Mouse (Mus musculus) ES-E14 (cell line): Measurements from ENCODE around the gene Lmntd2. TPM values are rescaled to one million over a fixed set of nuclear protein-coding genes. Genes with fewer than 3 reads are reported as not detected.

Experiments used
- DNase-seq: peaks from one replicate; pipeline ENCODE4 v3.0.0-alpha.2; 2013; ENCODE audit warnings: low read depth, low spot score
- H3K27ac ChIP-seq: 2 replicates; pipeline ENCODE4 v1.5.1; 2012; ENCODE audit warnings: low read depth, mild to moderate bottlenecking, low read length, moderate library complexity, mixed read lengths; ENCODE audit not compliant: poor library complexity, insufficient read depth, severe bottlenecking
- H3K36me3 ChIP-seq: 2 replicates; pipeline ENCODE4 v1.6.1; 2012; ENCODE audit warnings: mild to moderate bottlenecking, low read length, moderate library complexity, mixed read lengths; ENCODE audit not compliant: control insufficient read depth, poor library complexity, insufficient read depth, severe bottlenecking
- H3K4me1 ChIP-seq, 2 experiments: fragments of 150-350 bp in 1 of 2; sonication (generic) in 1 of 2; 2 replicates each; pipeline ENCODE4 v1.6.1; 2012; ENCODE audit warnings: low read length in 2 of 2, mild to moderate bottlenecking in 1 of 2, mixed read lengths in 1 of 2; ENCODE audit not compliant: control insufficient read depth in 2 of 2, insufficient read depth in 2 of 2, poor library complexity in 1 of 2
- H3K4me3 ChIP-seq, 2 experiments: fragments of 150-350 bp in 1 of 2; sonication (generic) in 1 of 2; 2 replicates each; pipeline ENCODE4 v1.5.1; 2012; ENCODE audit warnings: low read length in 2 of 2, low read depth in 1 of 2, mild to moderate bottlenecking in 1 of 2, mixed read lengths in 1 of 2; ENCODE audit not compliant: insufficient read depth in 1 of 2, poor library complexity in 1 of 2, severe bottlenecking in 1 of 2
- H3K9ac ChIP-seq: 2 replicates; pipeline ENCODE4 v1.6.1; 2012; ENCODE audit warnings: low read depth, mild to moderate bottlenecking, low read length, mixed read lengths; ENCODE audit not compliant: poor library complexity, insufficient read depth, severe bottlenecking
- H3K9me3 ChIP-seq: fragments of 150-350 bp; sonication (generic); 2 replicates; pipeline ENCODE4 v1.6.1; 2012; ENCODE audit warnings: low read depth, mild to moderate bottlenecking, low read length; ENCODE audit not compliant: control insufficient read depth, insufficient read depth
- CHD2 ChIP-seq: IDR thresholded peaks from 2 replicates; pipeline ENCODE4 v1.6.1; 2014; ENCODE audit warnings: mild to moderate bottlenecking, low read depth, low read length, inconsistent platforms
- HCFC1 ChIP-seq: IDR thresholded peaks from 2 replicates; pipeline ENCODE4 v1.6.1; 2012; ENCODE audit warnings: low read length, inconsistent platforms, borderline replicate concordance; ENCODE audit not compliant: insufficient read depth
- MAFK ChIP-seq: IDR thresholded peaks from 2 replicates; pipeline ENCODE4 v1.6.1; 2014; ENCODE audit warnings: mild to moderate bottlenecking, low read depth, low read length, inconsistent platforms; ENCODE audit not compliant: insufficient read depth
- ZC3H11A ChIP-seq: IDR thresholded peaks from 2 replicates; pipeline ENCODE4 v1.6.1; 2012; ENCODE audit warnings: low read depth, mild to moderate bottlenecking, inconsistent platforms, low read length, borderline replicate concordance
- ZNF384 ChIP-seq: IDR thresholded peaks from 2 replicates; pipeline ENCODE4 v1.6.1; 2012; ENCODE audit warnings: low read depth, low read length, inconsistent platforms
- in situ Hi-C, 2 experiments: fragments of 600-800 bp; cut with MboI; formaldehyde crosslinking; loops; one replicate each; pipeline ENCODE4 v1.15.1; 2025; ENCODE audit warnings: low sequenced_read_pairs in 2 of 2, inconsistent platforms in 1 of 2; ENCODE audit not compliant: unreplicated experiment in 2 of 2
- total RNA-seq: library from RNA; depleted of rRNA; stranded (reverse); fragments of 300-350 nt; gene quantifications from 2 replicates; pipeline ENCODE4 v1.2.3, GENCODE M21; 2012

The Lmntd2 gene
- total RNA-seq, 1 experiment, result 4.0 TPM

DNA sequence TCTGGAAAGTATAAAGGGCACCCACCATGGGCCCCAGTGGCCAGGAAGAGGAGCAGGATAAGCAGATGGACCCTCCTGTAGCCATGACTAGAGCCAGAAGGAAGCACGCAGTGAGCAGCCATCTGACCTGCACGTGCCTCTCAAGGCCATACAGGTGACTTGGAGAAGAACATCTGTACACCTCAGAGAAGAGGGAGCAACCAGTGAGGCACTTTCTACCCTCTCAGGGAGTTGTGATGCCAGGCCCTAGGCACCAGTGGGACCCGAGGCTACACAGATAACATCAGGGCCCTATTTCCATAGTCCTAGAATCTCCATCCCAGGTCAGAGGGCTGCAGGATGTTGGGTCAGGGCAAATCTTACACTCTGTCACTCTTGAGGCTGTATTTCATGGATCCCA lies 23.7 kb downstream of the Lmntd2 start:
- no peak for TF ChIP-seq ZC3H11A
- no peak for TF ChIP-seq MAFK
- no peak for TF ChIP-seq ZNF384
- no peak for TF ChIP-seq HCFC1
- Histone ChIP-seq H3K4me1 (peaks cover 0 to 17% of the 10 kb centered on the region in 2 experiments; a peak in 1 of 4 replicates), H3K27ac (no peak overlapping the region), H3K4me3 (no peak overlapping the region), H3K36me3 (peaks cover 32% of the 10 kb centered on the region), H3K9ac (no peak overlapping the region), H3K9me3 (no peaks in the 10 kb centered on the region)
- in situ Hi-C loops, result no loop called here
- DNase-seq, result no peak

DNA sequence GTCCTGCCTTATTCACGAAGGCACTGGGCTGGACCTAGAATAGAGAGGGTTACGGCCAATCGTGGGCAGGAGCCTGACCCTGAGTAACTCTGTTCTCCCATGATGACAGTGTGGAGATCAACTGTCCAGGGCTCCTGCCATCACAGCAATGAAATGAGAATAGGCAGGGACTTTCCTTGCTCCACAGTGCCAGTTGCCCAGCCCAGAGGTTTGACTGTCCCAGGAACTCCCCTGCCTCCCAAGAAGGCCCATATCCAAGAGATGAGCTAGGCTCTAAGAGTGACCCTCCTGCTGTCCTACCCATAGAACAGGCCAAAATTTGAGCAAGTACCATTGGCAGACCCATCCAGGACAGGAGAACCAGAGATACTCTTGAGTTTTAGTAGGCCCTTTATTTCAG lies 25.1 kb downstream of the Lmntd2 start:
- DNase-seq, result no peak
- Histone ChIP-seq H3K36me3 (peaks cover 32% of the 10 kb centered on the region), H3K27ac (no peak overlapping the region), H3K4me1 (peaks cover 0 to 15% of the 10 kb centered on the region in 2 experiments; a peak in 1 of 4 replicates), H3K9ac (no peak overlapping the region), H3K4me3 (no peak overlapping the region), H3K9me3 (no peaks in the 10 kb centered on the region)
- TF ChIP-seq ZNF384, result no peak
- in situ Hi-C loops, result no loop called here

DNA sequence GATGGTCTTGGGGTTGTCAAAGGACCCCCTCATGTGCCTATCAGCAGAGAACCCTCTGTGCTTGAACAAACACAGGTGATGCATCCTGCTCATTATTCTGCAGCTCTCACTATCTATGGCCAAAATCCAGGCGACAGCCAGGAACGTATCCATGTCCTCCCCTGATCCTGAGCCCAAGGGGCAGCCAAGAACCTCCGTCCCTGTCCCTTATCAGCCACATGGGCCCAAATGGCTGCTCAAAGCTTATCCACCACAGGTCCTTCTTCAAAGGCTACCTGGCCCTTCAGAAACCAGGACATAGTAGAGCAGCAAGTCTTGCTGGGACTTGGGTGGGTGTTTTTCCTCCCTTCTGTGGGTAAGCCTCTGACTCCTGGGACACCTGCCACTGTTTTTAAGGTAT lies 25.7 kb downstream of the Lmntd2 start:
- H3K9me3 ChIP-seq, result no peaks in the 10 kb centered on the region

DNA sequence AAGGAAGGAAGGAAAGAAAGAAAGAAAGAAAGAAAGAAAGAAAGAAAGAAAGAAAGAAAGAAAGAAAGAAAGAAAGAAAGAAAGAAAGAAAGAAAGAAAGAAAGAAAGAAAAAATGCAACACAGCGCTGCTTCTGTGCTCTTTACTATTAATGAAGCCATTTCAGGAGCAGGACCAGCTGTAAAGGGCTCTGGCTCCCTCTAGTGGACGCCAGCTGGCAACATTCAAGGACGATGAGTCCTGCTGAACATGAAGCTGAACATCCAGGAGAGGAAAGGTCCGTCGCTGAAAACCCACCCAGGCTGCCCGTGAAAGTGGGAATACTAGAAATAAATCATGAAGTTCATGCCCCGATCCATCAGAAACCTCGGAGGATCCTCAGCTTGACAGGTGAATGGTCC lies 37.7 kb downstream of the Lmntd2 start:
- in situ Hi-C loops, result loop anchor here in 1 of 2 experiments (10.0 kb wide), 1 partner anchor 331 kb away; the partner anchor contains the start of genes Odf3 and Scgb1c1
- Histone ChIP-seq H3K27ac (no peak overlapping the region), H3K36me3 (no peaks in the 10 kb centered on the region), H3K4me1 (0 out of 4 replicates have a peak, but pooled peaks cover 0 to 1% of the 10 kb centered on the region in 2 experiments), H3K9ac (no peak overlapping the region), H3K9me3 (no peaks in the 10 kb centered on the region), H3K4me3 (no peak overlapping the region)
- TF ChIP-seq ZC3H11A (peak; percentile 98), HCFC1 (no peak), CHD2 (no peak), ZNF384 (no peak), MAFK (0 out of 2 replicates have a peak, but pooled peaks have one; percentile 29)
- DNase-seq, result peak; percentile 86

More for the DNA sequence above, 25.7 kb downstream of the Lmntd2 start:
- H3K4me3 ChIP-seq, result no peak overlapping the region
- H3K36me3 ChIP-seq, result peaks cover 32% of the 10 kb centered on the region
- TF ChIP-seq ZC3H11A, result no peak
- TF ChIP-seq CHD2, result no peak
- no peak for TF ChIP-seq ZNF384
- no peak for TF ChIP-seq HCFC1
- TF ChIP-seq MAFK, result no peak
- H3K4me1 ChIP-seq, result peaks cover 0 to 15% of the 10 kb centered on the region in 2 experiments; a peak in 1 of 4 replicates
- H3K27ac ChIP-seq, result no peak overlapping the region
- in situ Hi-C loops, result no loop called here
- no peak for DNase-seq
- H3K9ac ChIP-seq, result no peak overlapping the region

DNA sequence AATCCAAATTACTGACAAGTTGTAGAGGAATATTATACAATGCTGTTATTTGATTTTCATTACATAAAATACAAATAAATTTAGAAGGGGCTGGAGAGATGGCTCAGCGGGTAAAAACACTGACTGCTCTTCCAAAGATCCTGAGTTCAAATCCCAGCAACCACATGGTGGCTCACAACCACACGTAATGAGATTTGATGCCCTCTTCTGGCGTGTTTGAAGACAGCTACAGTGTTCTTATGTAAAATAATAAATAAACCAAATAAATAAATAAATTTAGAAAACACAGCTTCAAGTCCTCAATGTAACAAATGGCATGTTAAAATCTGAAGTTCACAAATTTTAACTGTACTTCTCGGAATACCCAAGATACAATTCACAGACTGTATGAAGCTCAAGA lies 38.8 kb downstream of the Lmntd2 start:
- no peak for TF ChIP-seq MAFK
- TF ChIP-seq CHD2, result no peak
- TF ChIP-seq HCFC1, result no peak
- TF ChIP-seq ZNF384, result no peak
- no peak for TF ChIP-seq ZC3H11A

More for the DNA sequence above, 38.8 kb downstream of the Lmntd2 start:
- in situ Hi-C loops, result loop anchor here in 1 of 2 experiments (10.0 kb wide), 1 partner anchor 330 kb away; the partner anchor contains the start of genes Odf3 and Scgb1c1
- no peak for DNase-seq
- Histone ChIP-seq H3K27ac (no peak overlapping the region), H3K9me3 (no peaks in the 10 kb centered on the region), H3K36me3 (no peaks in the 10 kb centered on the region), H3K4me1 (0 out of 4 replicates have a peak, but pooled peaks cover 0 to 1% of the 10 kb centered on the region in 2 experiments), H3K4me3 (no peak overlapping the region), H3K9ac (no peak overlapping the region)
